Comparison of ENCODE assay signal across 8 mouse cellular contexts in genomic region chr4:107177506-107177905, GRCm38 (mm10). TPM values are rescaled to one million over a fixed set of nuclear protein-coding genes. Genes with fewer than 3 reads are reported as not detected.
DNase-seq lines count a peak whose midpoint lies in the region; ATAC-seq and TF ChIP-seq lines count a peak whose summit lies in the region.

No protein-coding gene starts in this region.

- no peak for TF ChIP-seq EP300 in stomach, postnatal 0 days (optimal IDR thresholded peaks at IDR 0.05)

- DNase-seq in cerebellum, adult 9-11 months = peak; percentile 29
- no peak for DNase-seq in cerebellum, postnatal 10 days
- no peak for DNase-seq in testis, postnatal 10 days (ENCODE audit: low spot score)
- no peak for DNase-seq in limb, embryonic 14.5 days (ENCODE audit: low spot score)
- DNase-seq in stomach, postnatal 0 days (ENCODE audit: low spot score) = peak; percentile 34
- DNase-seq in left cerebral cortex, postnatal 10 days (ENCODE audit: extremely low spot score in 1 of 2, low spot score in 2 of 2) = no peak
- DNase-seq in layer of hippocampus, adult 9-10 months (ENCODE audit: low spot score) = no peak

- H3K4me3 ChIP-seq in testis, adult 2 months (ENCODE audit: control insufficient read depth, low read depth, low read length) = peak overlapping the region; percentile 86
- peak overlapping the region; percentile 71 for H3K4me3 ChIP-seq in limb, embryonic 14.5 days (replicated peaks; ENCODE audit: low read length)
- peak overlapping the region; percentile 98 for H3K4me3 ChIP-seq in stomach, postnatal 0 days (ENCODE audit: low read depth, low read length)

- peak overlapping the region; percentile 94 for H3K27ac ChIP-seq in testis, adult 2 months (ENCODE audit: control insufficient read depth, insufficient read depth, low read depth, low read length)
- H3K27ac ChIP-seq in limb, embryonic 14.5 days (replicated peaks; ENCODE audit: low read depth, low read length) = peak overlapping the region; percentile 93
- peak overlapping the region; percentile 98 for H3K27ac ChIP-seq in stomach, postnatal 0 days (replicated peaks)

- TF ChIP-seq POLR2A in testis, adult 2 months (IDR thresholded peaks at IDR 0.05; ENCODE audit: control insufficient read depth, low read depth, low read length) = no peak
- no peak for TF ChIP-seq POLR2A in limb, embryonic 14.5 days (IDR thresholded peaks at IDR 0.05; ENCODE audit: borderline replicate concordance, extremely low read depth, insufficient read depth, insufficient read length)

- no peaks in the 10 kb centered on the region for H3K27me3 ChIP-seq in testis, adult 2 months (ENCODE audit: control insufficient read depth, insufficient read depth, low read length)
- no peaks in the 10 kb centered on the region for H3K27me3 ChIP-seq in limb, embryonic 14.5 days (ENCODE audit: control insufficient read depth, insufficient read depth, low read length)
- no peaks in the 10 kb centered on the region for H3K27me3 ChIP-seq in stomach, postnatal 0 days (ENCODE audit: control insufficient read depth, insufficient read depth, low read length)

- TF ChIP-seq CTCF in testis, adult 2 months (IDR thresholded peaks at IDR 0.05; ENCODE audit: control insufficient read depth, insufficient read depth, insufficient replicate concordance, low read depth, low read length) = no peak
- TF ChIP-seq CTCF in stomach, postnatal 0 days (IDR thresholded peaks at IDR 0.05; ENCODE audit: low read depth) = no peak

- H3K4me1 ChIP-seq in testis, adult 2 months (ENCODE audit: control insufficient read depth, insufficient read depth, low read length) = peaks cover 2% of the 10 kb centered on the region
- H3K4me1 ChIP-seq in limb, embryonic 14.5 days (ENCODE audit: control insufficient read depth, insufficient read depth, low read length) = peaks cover 25% of the 10 kb centered on the region
- H3K4me1 ChIP-seq in stomach, postnatal 0 days (replicated peaks; ENCODE audit: control insufficient read depth, insufficient read depth) = peaks cover 5% of the 10 kb centered on the region; the same call in 1 of the 2 replicates

- H3K36me3 ChIP-seq in testis, adult 2 months (ENCODE audit: control insufficient read depth, insufficient read depth, low read length) = peaks cover 2% of the 10 kb centered on the region
- peaks cover 17% of the 10 kb centered on the region for H3K36me3 ChIP-seq in limb, embryonic 14.5 days (ENCODE audit: control insufficient read depth, insufficient read depth, low read length)
- no peaks in the 10 kb centered on the region for H3K36me3 ChIP-seq in stomach, postnatal 0 days (ENCODE audit: control insufficient read depth, insufficient read depth, low read length)

- intact Hi-C loops in left cerebral cortex, postnatal 10 days (cut with DNase I) = no loop called here

- H3K9ac ChIP-seq in limb, embryonic 14.5 days (ENCODE audit: low read depth, low read length, severe bottlenecking) = peak overlapping the region; percentile 77
- peak overlapping the region; percentile 91 for H3K9ac ChIP-seq in stomach, postnatal 0 days (ENCODE audit: low read length)

- peak overlapping the region; percentile 57 for H3K4me2 ChIP-seq in limb, embryonic 14.5 days (replicated peaks; ENCODE audit: low read depth, low read length, severe bottlenecking)
- H3K4me2 ChIP-seq in stomach, postnatal 0 days (replicated peaks; ENCODE audit: low read depth) = peak overlapping the region; percentile 72

- ATAC-seq in limb, embryonic 14.5 days (ENCODE audit: low FRiP score, low read depth) = no peak
- no peak for ATAC-seq in stomach, postnatal 0 days (ENCODE audit: low FRiP score, low TSS enrichment)

- WGBS in limb, embryonic 14.5 days = 35% methylated on average over 11 of the region's 11 CpGs
- 16% methylated on average over 11 of the region's 11 CpGs for WGBS in stomach, postnatal 0 days

- H3K9me3 ChIP-seq in limb, embryonic 14.5 days (ENCODE audit: control insufficient read depth, low read length) = no peaks in the 10 kb centered on the region
- no peaks in the 10 kb centered on the region for H3K9me3 ChIP-seq in stomach, postnatal 0 days (ENCODE audit: control insufficient read depth, low read length)

RNA-seq across cellular contexts. Expression of gene Tmem59, which starts 0.7 kb away (rescaled TPM):
- 77.0 and 92.8 TPM in 2 replicates for polyA plus RNA-seq in testis, adult 2 months (2012; rRNA removed)
- polyA plus RNA-seq in limb, embryonic 14.5 days (2012; rRNA removed) = 235 and 264 TPM in 2 replicates
- polyA plus RNA-seq in limb, embryonic 14.5 days (2014; fragmentation: Nextera tagmentation; extraction: Ambion mirVana) = 441 and 468 TPM in 2 replicates
- 473 and 483 TPM in 2 replicates for polyA plus RNA-seq in stomach, postnatal 0 days (2015; fragmentation: Nextera tagmentation; extraction: Ambion mirVana)
- total RNA-seq in left cerebral cortex, postnatal 10 days (2021) = 100 to 1,000 TPM; 168 to 176 TPM

RNA-seq across cellular contexts. Expression of gene Tceanc2, which starts 1.4 kb away (rescaled TPM):
- 11.0 and 15.9 TPM in 2 replicates for polyA plus RNA-seq in testis, adult 2 months (2012; rRNA removed)
- 12.3 and 16.7 TPM in 2 replicates for polyA plus RNA-seq in limb, embryonic 14.5 days (2012; rRNA removed)
- 27.6 and 29.8 TPM in 2 replicates for polyA plus RNA-seq in limb, embryonic 14.5 days (2014; fragmentation: Nextera tagmentation; extraction: Ambion mirVana)
- 17.5 and 21.2 TPM in 2 replicates for polyA plus RNA-seq in stomach, postnatal 0 days (2015; fragmentation: Nextera tagmentation; extraction: Ambion mirVana)
- total RNA-seq in left cerebral cortex, postnatal 10 days (2021) = 10 to 100 TPM; 18.5 to 22.0 TPM

RNA-seq across cellular contexts. Expression of gene Ldlrad1, which starts 31.5 kb away (rescaled TPM):
- 0.41 and 0.59 TPM in 2 replicates for polyA plus RNA-seq in testis, adult 2 months (2012; rRNA removed)
- polyA plus RNA-seq in limb, embryonic 14.5 days (2012; rRNA removed) = 0.05 and 0.06 TPM in 2 replicates
- polyA plus RNA-seq in limb, embryonic 14.5 days (2014; fragmentation: Nextera tagmentation; extraction: Ambion mirVana) = 0.17 TPM in 1 of 2 replicates, not detected in the other
- 0.08 TPM in 2 replicates for polyA plus RNA-seq in stomach, postnatal 0 days (2015; fragmentation: Nextera tagmentation; extraction: Ambion mirVana)
- not detected for total RNA-seq in left cerebral cortex, postnatal 10 days (2021)

Comparison
In these comparisons a context has a peak if more than half of its experiments do, and no peak if none do; other contexts are left out.
1. DNase-seq: peak in cerebellum, adult 9-11 months (single experiment) and stomach, postnatal 0 days (single experiment); none in cerebellum, postnatal 10 days (0 of 2), testis, postnatal 10 days (single experiment), limb, embryonic 14.5 days (single experiment), left cerebral cortex, postnatal 10 days (0 of 2) and layer of hippocampus, adult 9-10 months (single experiment).
2. Peak in every context shown above with its lines, with median percentiles within 50 percentile points of each other: H3K27ac ChIP-seq and H3K4me3 ChIP-seq.